Mouse (Mus musculus) liver, embryonic 11.5 days (tissue): Measurements from ENCODE around the gene 4933406M09Rik. TPM values are rescaled to one million over a fixed set of nuclear protein-coding genes. Genes with fewer than 3 reads are reported as not detected.
A peak's percentile ranks its signal among the peaks of the same experiment; 100 is the strongest.

ENCODE experiments used
- ATAC-seq: fragments of 200-750 bp; cut with Nextera tagmentation; replicated peaks from 2 replicates; pipeline ENCODE4 v1.8.0; 2017; ENCODE audit warnings: moderate number of reproducible peaks, mild to moderate bottlenecking, moderate TSS enrichment, moderate library complexity; ENCODE audit not compliant: low FRiP score
- DNase-seq: peaks from one replicate; pipeline ENCODE4 v3.0.0-alpha.2; 2017; ENCODE audit warnings: low spot score
- H3K27ac ChIP-seq: fragments of 300-500 bp; sonication (generic); 2 replicates; pipeline ENCODE4 v1.5.1; 2014; ENCODE audit warnings: mild to moderate bottlenecking, low read depth, low read length, control low read depth
- H3K27me3 ChIP-seq: fragments of 300-500 bp; sonication (generic); replicated peaks from 2 replicates; pipeline ENCODE4 v1.6.1; 2014; ENCODE audit warnings: low read length, mixed read lengths; ENCODE audit not compliant: control insufficient read depth, insufficient read depth
- H3K36me3 ChIP-seq: fragments of 300-500 bp; sonication (generic); 2 replicates; pipeline ENCODE4 v1.6.1; 2014; ENCODE audit warnings: mild to moderate bottlenecking, low read length, moderate library complexity, mixed read lengths; ENCODE audit not compliant: control insufficient read depth, insufficient read depth
- H3K4me1 ChIP-seq: fragments of 300-500 bp; sonication (generic); replicated peaks from 2 replicates; pipeline ENCODE4 v1.6.1; 2014; ENCODE audit warnings: low read length, mixed read lengths; ENCODE audit not compliant: control insufficient read depth, insufficient read depth
- H3K4me2 ChIP-seq: fragments of 300-500 bp; sonication (generic); 2 replicates; pipeline ENCODE4 v1.6.1; 2014; ENCODE audit warnings: mild to moderate bottlenecking, control low read depth, moderate library complexity
- H3K4me3 ChIP-seq: fragments of 300-500 bp; sonication (generic); 2 replicates; pipeline ENCODE4 v1.5.1; 2014; ENCODE audit warnings: low read depth, low read length, control low read depth
- H3K9ac ChIP-seq: fragments of 300-500 bp; sonication (generic); 2 replicates; pipeline ENCODE4 v1.6.1; 2014; ENCODE audit warnings: low read depth, low read length, control low read depth
- H3K9me3 ChIP-seq: fragments of 300-500 bp; sonication (generic); 2 replicates; pipeline ENCODE4 v1.6.1; 2016; ENCODE audit warnings: low read length, inconsistent platforms, mixed read lengths; ENCODE audit not compliant: control insufficient read depth
- WGBS: fragments of 180-500 bp; shearing (Covaris S2); extraction: QIAGEN DNeasy Blood & Tissue Kit; methylation state at CpG from one replicate; pipeline ENCODE4 v1.1.7; 2014; 5-methylcytosine and 5-hydroxymethylcytosine counted together
- polyA plus RNA-seq: library from polyadenylated mRNA; unstranded; fragments of >200 nt; fragmentation: Nextera tagmentation; extraction: Ambion mirVana; gene quantifications from 2 replicates; pipeline ENCODE4 v1.2.1, GENCODE M21; 2014

The 4933406M09Rik gene
- polyA plus RNA-seq, 1 experiment from 2014 or later = not detected

- peaks cover 9% of the 10 kb centered on the region; the same call in 1 of the 2 replicates for H3K36me3 ChIP-seq
- H3K27me3 ChIP-seq = no peaks in the 10 kb centered on the region
- WGBS = 2% methylated on average over 54 of the region's 54 CpGs
- peaks cover 5% of the 10 kb centered on the region for H3K4me1 ChIP-seq
- no peaks in the 10 kb centered on the region for H3K9me3 ChIP-seq
- H3K4me2 ChIP-seq = peak overlapping the region; percentile 91
- H3K9ac ChIP-seq = peak overlapping the region; percentile 35; the same call in 1 of the 2 replicates
- peak overlapping the region; percentile 51 for H3K4me3 ChIP-seq
- H3K27ac ChIP-seq = no peak overlapping the region
- ATAC-seq = peak; percentile 96
- DNase-seq = peak; percentile 94
Measured at GRCm38 (mm10) chr1:134344005-134344950, 41.5 kb upstream of the 4933406M09Rik start.

GRCm38 (mm10) chr1:134345075-134345474 is 40.7 kb upstream of the 4933406M09Rik start:
- H3K27ac ChIP-seq = no peak overlapping the region
- WGBS = 76% methylated on average over 4 of the region's 4 CpGs
- H3K36me3 ChIP-seq = peaks cover 13% of the 10 kb centered on the region; the same call in 1 of the 2 replicates

GRCm38 (mm10) chr1:134347791-134348190 is 37.9 kb upstream of the 4933406M09Rik start:
- Histone ChIP-seq H3K4me2 (no peak overlapping the region), H3K27ac (no peak overlapping the region), H3K9me3 (no peaks in the 10 kb centered on the region), H3K27me3 (no peaks in the 10 kb centered on the region), H3K36me3 (peaks cover 32% of the 10 kb centered on the region), H3K4me3 (no peak overlapping the region), H3K4me1 (peaks cover 5% of the 10 kb centered on the region), H3K9ac (no peak overlapping the region)
- DNase-seq = no peak
- ATAC-seq = no peak
- WGBS = 91% methylated on average over 9 of the region's 9 CpGs

More at GRCm38 (mm10) chr1:134345075-134345474, 40.7 kb upstream of the 4933406M09Rik start:
- H3K9ac ChIP-seq = no peak overlapping the region
- peak overlapping the region; percentile 91 for H3K4me2 ChIP-seq
- no peak for DNase-seq
- ATAC-seq = no peak
- H3K9me3 ChIP-seq = no peaks in the 10 kb centered on the region
- H3K27me3 ChIP-seq = no peaks in the 10 kb centered on the region
- peak overlapping the region; percentile 30 for H3K4me3 ChIP-seq
- peaks cover 5% of the 10 kb centered on the region for H3K4me1 ChIP-seq

- 95% methylated on average over 2 of the region's 2 CpGs for WGBS
Measured at GRCm38 (mm10) chr1:134353326-134353725, 32.4 kb upstream of the 4933406M09Rik start.

GRCm38 (mm10) chr1:134357461-134357860 is 28.3 kb upstream of the 4933406M09Rik start:
- Histone ChIP-seq H3K27me3 (no peaks in the 10 kb centered on the region), H3K4me3 (no peak overlapping the region), H3K9ac (no peak overlapping the region), H3K36me3 (peaks cover 39% of the 10 kb centered on the region), H3K27ac (no peak overlapping the region), H3K4me2 (no peak overlapping the region), H3K9me3 (no peaks in the 10 kb centered on the region), H3K4me1 (peaks cover 5% of the 10 kb centered on the region; the same call in 1 of the 2 replicates)
- 68% methylated on average over 4 of the region's 4 CpGs for WGBS
- DNase-seq (no peak), ATAC-seq (no peak)

More at GRCm38 (mm10) chr1:134353326-134353725, 32.4 kb upstream of the 4933406M09Rik start:
- no peaks in the 10 kb centered on the region for H3K27me3 ChIP-seq
- H3K4me2 ChIP-seq = no peak overlapping the region
- H3K9me3 ChIP-seq = no peaks in the 10 kb centered on the region
- peaks cover 51% of the 10 kb centered on the region for H3K36me3 ChIP-seq
- ATAC-seq (no peak), DNase-seq (no peak)
- H3K4me1 ChIP-seq = no peaks in the 10 kb centered on the region; the same call in 1 of the 2 replicates
- no peak overlapping the region for H3K9ac ChIP-seq
- H3K27ac ChIP-seq = no peak overlapping the region
- H3K4me3 ChIP-seq = no peak overlapping the region

- ATAC-seq (no peak), DNase-seq (no peak)
- Histone ChIP-seq H3K4me1 (peaks cover 7% of the 10 kb centered on the region; the same call in 1 of the 2 replicates), H3K27me3 (no peaks in the 10 kb centered on the region), H3K4me2 (peak overlapping the region; percentile 85), H3K9me3 (no peaks in the 10 kb centered on the region), H3K4me3 (peak overlapping the region; percentile 85), H3K27ac (0 out of 2 replicates have a peak overlapping the region, but pooled peaks have one; percentile 86), H3K9ac (peak overlapping the region; percentile 88), H3K36me3 (peaks cover 22% of the 10 kb centered on the region)
- 58% methylated on average over 7 of the region's 7 CpGs for WGBS
Measured at GRCm38 (mm10) chr1:134360656-134361055, 25.1 kb upstream of the 4933406M09Rik start.

GRCm38 (mm10) chr1:134361195-134361856 is 24.4 kb upstream of the 4933406M09Rik start:
- Histone ChIP-seq H3K27ac (peak overlapping the region; percentile 86), H3K4me1 (peaks cover 7% of the 10 kb centered on the region; the same call in 1 of the 2 replicates), H3K27me3 (no peaks in the 10 kb centered on the region), H3K9me3 (no peaks in the 10 kb centered on the region), H3K4me3 (peak overlapping the region; percentile 85), H3K4me2 (peak overlapping the region; percentile 85), H3K36me3 (peaks cover 15% of the 10 kb centered on the region), H3K9ac (peak overlapping the region; percentile 88)
- 1% methylated on average over 42 of the region's 44 CpGs for WGBS
- DNase-seq (no peak), ATAC-seq (peak; percentile 85)

GRCm38 (mm10) chr1:134361857-134362212 is 23.9 kb upstream of the 4933406M09Rik start, which contains the start of gene Tmem183a:
TSS of gene Tmem183a (minus strand) at chr1:134361979.
- WGBS = under 1% methylated on average over 38 of the region's 38 CpGs
- peak; percentile 96 for ATAC-seq
- DNase-seq = peak; percentile 95
- Histone ChIP-seq H3K9ac (peak within 1 kb of the TSS; percentile 88), H3K9me3 (no peaks in the 10 kb centered on the region), H3K4me1 (peaks cover 7% of the 10 kb centered on the region; the same call in 1 of the 2 replicates), H3K36me3 (peaks cover 15% of the 10 kb centered on the region), H3K4me2 (peak within 1 kb of the TSS; percentile 85), H3K27ac (peak within 1 kb of the TSS; percentile 86), H3K27me3 (no peaks in the 10 kb centered on the region), H3K4me3 (peak within 1 kb of the TSS; percentile 85)
